Mouse (Mus musculus) ES-CJ7 (cell line): ENCODE results near the gene Acnat1.
"Not testable (repeated sequence)": the region's sequence is repeated elsewhere in the genome, so short reads cannot be mapped to it uniquely, and the experiment has no call there.

Source experiments
- DNase-seq: peaks from one replicate; pipeline ENCODE4 v3.0.0; 2011; ENCODE audit warnings: low read depth, low spot score

Acnat1 gene

GRCm38 (mm10) chr4:49456171-49456570 is 17.5 kb downstream of the Acnat1 start:
- DNase-seq = no peak

GRCm38 (mm10) chr4:49451848-49452551 is 21.7 kb downstream of the Acnat1 start:
- DNase-seq = no peak

- not testable (repeated sequence) for DNase-seq
Measured at GRCm38 (mm10) chr4:49451133-49451847, 22.4 kb downstream of the Acnat1 start.

- not testable (repeated sequence) for DNase-seq
Measured at GRCm38 (mm10) chr4:49436968-49437367, 36.7 kb downstream of the Acnat1 start.

GRCm38 (mm10) chr4:49410151-49410550 is 63.6 kb downstream of the Acnat1 start:
- DNase-seq = not testable (repeated sequence)

- not testable (repeated sequence) for DNase-seq
Measured at GRCm38 (mm10) chr4:49407957-49408356, 65.8 kb downstream of the Acnat1 start, which contains the start of gene Acnat2. TSS of gene Acnat2 (minus strand) at chr4:49408151.
